In genomic region chr7:128727701-128728100, GRCm38 (mm10) we compare ENCODE assay signal across 13 mouse cellular contexts.
"Had no signal": no experiment of that assay in that cellular context is flagged by ENCODE, and none has a peak within 500 bp of the region (broad histone marks: within the 10 kb centered on the region; RNA-seq: fewer than 3 reads in every experiment).

No protein-coding gene starts in this region.

- H3K4me2 ChIP-seq: lung, embryonic 14.5 days; midbrain, embryonic 12.5 days; midbrain, embryonic 15.5 days; neural tube, embryonic 12.5 days; stomach, embryonic 15.5 days had no signal

- H3K9ac ChIP-seq: lung, embryonic 14.5 days; midbrain, embryonic 12.5 days; midbrain, embryonic 15.5 days; neural tube, embryonic 12.5 days; stomach, embryonic 15.5 days had no signal

- H3K27me3 ChIP-seq: midbrain, embryonic 12.5 days; midbrain, embryonic 15.5 days; neural tube, embryonic 12.5 days; stomach, embryonic 15.5 days had no signal

- ATAC-seq: midbrain, embryonic 15.5 days had no signal

- H3K9me3 ChIP-seq: midbrain, embryonic 10.5 days; midbrain, embryonic 12.5 days; midbrain, embryonic 15.5 days; neural tube, embryonic 12.5 days; stomach, embryonic 15.5 days had no signal

- H3K4me3 ChIP-seq: midbrain, embryonic 10.5 days; midbrain, embryonic 12.5 days; midbrain, embryonic 15.5 days; neural tube, embryonic 12.5 days; stomach, embryonic 15.5 days had no signal

- DNase-seq: lung, embryonic 14.5 days; lung, postnatal 10 days; lung, postnatal 4 days; right cerebral cortex, postnatal 14 days; thymus, adult 2 months; thymus, postnatal 25 days; thymus, postnatal 4 days had no signal

- H3K27ac ChIP-seq: midbrain, embryonic 10.5 days; midbrain, embryonic 12.5 days; midbrain, embryonic 15.5 days; neural tube, embryonic 12.5 days; stomach, embryonic 15.5 days; stomach, postnatal 0 days had no signal
